Mouse (Mus musculus) gastrocnemius, adult 2 months (tissue): ENCODE measurements around the gene Ciapin1. TPM values are rescaled to one million over a fixed set of nuclear protein-coding genes. Genes with fewer than 3 reads are reported as not detected.
"Not testable (repeated sequence)": the region's sequence is repeated elsewhere in the genome, so short reads cannot be mapped to it uniquely, and the experiment has no call there.

Source experiments
- DNase-seq: peaks from one replicate; pipeline ENCODE4 v3.0.0; 2022
- H3K27ac ChIP-seq: fragments of 200-600 bp; 2 replicates; pipeline ENCODE4 v1.8.1; 2022; ENCODE audit warnings: mild to moderate bottlenecking
- H3K4me3 ChIP-seq: fragments of 200-600 bp; 2 replicates; pipeline ENCODE4 v1.8.1; 2022; ENCODE audit warnings: mild to moderate bottlenecking, moderate library complexity
- CTCF ChIP-seq: fragments of 200-600 bp; IDR thresholded peaks from 2 replicates; pipeline ENCODE4 v1.8.1; 2022; ENCODE audit warnings: antibody characterized with exemption, mild to moderate bottlenecking, moderate library complexity
- intact Hi-C: fragments of 180-260 bp; cut with DNase I; formaldehyde crosslinking; loops from one replicate; pipeline ENCODE4 v1.15.1; 2025
- total RNA-seq, 2 experiments: library from RNA; stranded (reverse); gene quantifications; 2 replicates each; pipeline ENCODE4 v1.2.3; 2021

Gene Ciapin1
- total RNA-seq, 2 experiments from 2014 or later = 29.7 to 44.5 TPM

- H3K4me3 ChIP-seq = peak overlapping the region; percentile 70
- intact Hi-C loops = no loop called here
- DNase-seq = no peak
- TF ChIP-seq CTCF = no peak
- H3K27ac ChIP-seq = peak overlapping the region; percentile 12; the same call in 1 of the 2 replicates
These were observed 31.8 kb upstream of the Ciapin1 start for GRCm38 (mm10) chr8:94870003-94870402.

- H3K27ac ChIP-seq = peak overlapping the region; percentile 12; the same call in 1 of the 2 replicates
- no peak for TF ChIP-seq CTCF
- DNase-seq = no peak
- intact Hi-C loops = no loop called here
- no peak overlapping the region for H3K4me3 ChIP-seq
These were observed 31.0 kb upstream of the Ciapin1 start for GRCm38 (mm10) chr8:94869146-94869545.

DNA sequence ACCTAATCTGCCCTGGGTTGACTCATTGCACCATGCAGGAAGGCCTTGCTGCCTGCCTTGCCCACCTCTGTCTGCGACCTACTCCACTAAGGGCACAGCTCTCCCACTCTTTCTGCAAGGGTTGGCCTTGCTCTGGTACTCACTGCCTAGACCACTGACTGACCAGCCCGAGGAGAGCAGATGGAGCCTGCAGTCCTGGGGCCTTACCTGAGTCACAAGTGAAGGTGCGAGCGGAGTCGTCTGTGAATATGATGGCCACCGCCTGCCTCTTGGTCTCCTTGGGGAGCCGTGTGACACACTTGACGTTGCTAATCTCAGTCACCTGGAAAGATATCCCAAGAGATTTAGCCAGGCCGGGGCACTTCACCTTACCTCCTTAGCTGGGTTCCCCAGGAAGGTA is 28.8 kb upstream of the Ciapin1 start:
- Histone ChIP-seq H3K27ac (no peak overlapping the region), H3K4me3 (no peak overlapping the region)
- no peak for TF ChIP-seq CTCF
- intact Hi-C loops = no loop called here
- no peak for DNase-seq

- no peak for TF ChIP-seq CTCF
- no peak for DNase-seq
- Histone ChIP-seq H3K27ac (no peak overlapping the region), H3K4me3 (no peak overlapping the region)
- intact Hi-C loops = no loop called here
These were observed 27.1 kb upstream of the Ciapin1 start for GRCm38 (mm10) chr8:94865292-94865691.

GRCm38 (mm10) chr8:94863897-94864673 is 25.9 kb upstream of the Ciapin1 start:
- Histone ChIP-seq H3K4me3 (no peak overlapping the region), H3K27ac (0 out of 2 replicates have a peak overlapping the region, but pooled peaks have one; percentile 8)
- peak; percentile 31 for TF ChIP-seq CTCF
- DNase-seq = no peak
- intact Hi-C loops = no loop called here

DNA sequence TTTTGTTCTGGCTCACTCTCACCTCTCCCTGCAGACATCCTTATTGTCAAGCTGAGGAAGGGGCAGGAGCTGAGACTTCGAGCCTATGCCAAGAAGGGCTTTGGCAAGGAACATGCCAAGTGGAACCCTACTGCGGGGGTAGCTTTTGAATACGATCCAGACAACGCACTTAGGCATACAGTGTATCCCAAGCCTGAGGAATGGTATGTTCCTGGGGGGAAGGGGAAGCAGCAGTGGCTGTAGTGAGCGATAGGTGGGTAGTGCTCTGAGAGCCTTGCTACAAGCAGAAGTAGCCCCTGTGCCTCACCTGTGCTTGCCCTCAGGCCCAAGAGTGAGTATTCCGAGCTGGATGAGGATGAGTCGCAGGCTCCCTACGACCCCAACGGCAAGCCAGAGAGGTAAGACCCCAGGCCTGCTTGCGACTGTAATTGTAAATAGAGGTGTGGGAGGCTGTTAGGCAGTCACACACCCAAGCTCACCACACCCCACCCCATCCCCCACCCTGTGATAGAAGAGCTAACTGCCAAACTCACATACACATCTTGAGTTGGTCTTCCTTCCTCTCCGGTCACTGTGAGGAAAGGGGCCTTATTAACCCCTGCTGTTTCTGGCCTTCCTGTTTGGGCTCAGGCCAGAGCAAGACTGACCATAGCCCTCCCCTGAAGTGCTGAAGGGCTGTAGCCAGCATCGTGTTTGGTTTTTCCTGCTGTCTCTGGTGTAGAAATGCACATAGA is 24.5 kb upstream of the Ciapin1 start:
- DNase-seq = no peak
- H3K4me3 ChIP-seq = no peak overlapping the region
- no peak for TF ChIP-seq CTCF
- H3K27ac ChIP-seq = peak overlapping the region; percentile 16; the same call in 1 of the 2 replicates
- intact Hi-C loops = no loop called here

DNA sequence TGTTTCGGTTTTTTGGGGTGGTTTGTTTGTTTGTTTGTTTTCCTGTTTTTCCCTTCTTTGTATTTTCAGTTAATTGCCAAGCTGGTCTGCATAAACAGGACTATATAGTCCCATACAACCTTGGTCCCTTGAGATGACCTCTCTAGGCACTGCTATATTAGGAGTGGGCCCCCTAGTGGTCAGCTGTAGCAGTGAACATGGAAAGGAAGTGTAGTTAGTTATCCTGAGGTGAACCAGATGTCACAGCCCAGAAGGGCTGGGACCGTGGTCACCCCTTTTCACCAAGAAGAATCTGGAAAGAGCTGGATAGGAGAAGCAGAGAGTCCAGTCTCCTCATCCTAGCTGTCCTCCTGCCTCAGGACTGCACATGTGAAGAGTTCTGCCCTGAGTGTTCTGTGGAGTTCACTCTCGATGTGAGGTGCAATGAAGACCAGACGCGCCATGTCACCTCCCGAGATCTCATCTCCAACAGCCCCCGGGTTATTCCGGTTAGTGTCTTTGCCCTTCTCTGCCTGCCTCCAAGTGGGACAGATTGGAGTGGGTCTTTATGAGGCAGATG is 23.3 kb upstream of the Ciapin1 start:
- intact Hi-C loops = no loop called here
- Histone ChIP-seq H3K27ac (no peak overlapping the region), H3K4me3 (no peak overlapping the region)
- DNase-seq = peak; percentile 75
- peak; percentile 91; the same call in 1 of the 2 replicates for TF ChIP-seq CTCF

- DNase-seq = peak; percentile 93
- intact Hi-C loops = no loop called here
- TF ChIP-seq CTCF = no peak; the same call in 1 of the 2 replicates
These were observed 19.4 kb upstream of the Ciapin1 start, which contains the start of gene Polr2c for GRCm38 (mm10) chr8:94857346-94858173. Gene Polr2c, plus strand, starts transcription at chr8:94857450.

GRCm38 (mm10) chr8:94857011-94857345 is 18.8 kb upstream of the Ciapin1 start:
- H3K4me3 ChIP-seq = peak overlapping the region; percentile 100
- intact Hi-C loops = no loop called here
- peak overlapping the region; percentile 93 for H3K27ac ChIP-seq
- TF ChIP-seq CTCF = no peak
- DNase-seq = no peak

More at GRCm38 (mm10) chr8:94857346-94858173, 19.4 kb upstream of the Ciapin1 start, which contains the start of gene Polr2c:
- peak within 1 kb of the TSS; percentile 93 for H3K27ac ChIP-seq
- H3K4me3 ChIP-seq = peak within 1 kb of the TSS; percentile 100

GRCm38 (mm10) chr8:94854761-94855160 is 16.6 kb upstream of the Ciapin1 start:
- H3K4me3 ChIP-seq, intact Hi-C loops, DNase-seq, H3K27ac ChIP-seq: not testable (repeated sequence)

DNA sequence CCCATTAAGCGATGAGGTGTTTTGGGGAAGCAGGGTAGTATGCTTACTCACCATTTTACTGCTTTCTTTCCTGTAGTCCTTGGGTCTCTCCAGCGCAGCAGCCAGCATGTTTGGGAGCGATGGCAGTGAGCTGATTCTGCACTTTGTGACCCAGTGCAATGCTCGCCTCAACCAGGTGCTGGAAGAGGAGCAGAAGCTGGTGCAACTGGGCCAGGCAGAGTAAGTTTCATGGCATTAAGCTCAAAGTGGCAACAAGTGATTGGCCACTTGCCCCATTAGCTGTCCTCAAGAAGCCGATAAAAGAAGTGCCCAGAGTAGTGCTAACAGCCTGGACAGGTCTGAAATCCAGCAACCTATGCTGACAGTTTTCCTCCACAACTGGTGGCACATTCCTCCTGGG is 11.9 kb upstream of the Ciapin1 start:
- no peak for TF ChIP-seq CTCF
- no peak overlapping the region for H3K4me3 ChIP-seq
- intact Hi-C loops = no loop called here
- H3K27ac ChIP-seq = peak overlapping the region; percentile 32
- peak; percentile 58 for DNase-seq

DNA sequence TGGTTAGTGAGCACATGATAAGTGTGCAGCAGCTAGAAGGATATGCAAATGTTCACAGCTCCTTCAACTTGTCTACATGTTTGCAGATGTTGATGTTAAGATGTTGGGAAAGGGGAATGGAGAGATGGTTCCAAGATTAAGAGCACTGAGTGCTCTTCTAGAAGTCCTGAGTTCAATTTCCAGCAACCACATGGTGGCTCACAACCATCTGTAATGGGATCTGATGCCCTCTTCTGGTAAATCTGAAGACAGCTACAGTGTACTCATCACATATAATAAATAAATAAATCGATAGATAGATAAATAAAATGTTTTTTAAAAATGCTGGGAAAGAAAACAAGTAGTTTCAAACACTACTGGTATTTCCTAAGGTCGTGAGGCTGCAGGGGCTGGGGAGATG is 3.0 kb upstream of the Ciapin1 start:
- Histone ChIP-seq H3K27ac (no peak overlapping the region), H3K4me3 (no peak overlapping the region)
- intact Hi-C loops = no loop called here
- TF ChIP-seq CTCF = peak; percentile 23; the same call in 1 of the 2 replicates
- no peak for DNase-seq
